Mouse (Mus musculus) midbrain, embryonic 14.5 days (tissue): ENCODE measurements at regions not wholly inside any gene's neighbourhood (a gene's known extent, or its start where the extent isn't known, plus 50 kb on each side); places are given as distances from the start of the nearest gene placed in this dataset.

Source experiments
- ATAC-seq: fragments of 200-750 bp; cut with Nextera tagmentation; 2 replicates; pipeline ENCODE4 v1.8.0; 2017; ENCODE audit warnings: moderate number of reproducible peaks, moderate library complexity; ENCODE audit not compliant: low FRiP score, low TSS enrichment
- DNase-seq: peaks from one replicate; pipeline ENCODE4 v3.0.0-alpha.2; 2015
- H3K27ac ChIP-seq: fragments of 300-500 bp; sonication (generic); replicated peaks from 2 replicates; pipeline ENCODE4 v1.5.1; 2014; ENCODE audit warnings: mild to moderate bottlenecking, low read depth, low read length, moderate library complexity
- H3K27me3 ChIP-seq: fragments of 300-500 bp; sonication (generic); 2 replicates; pipeline ENCODE4 v1.6.1; 2014; ENCODE audit warnings: low read length, control low read depth, mixed read lengths; ENCODE audit not compliant: control insufficient read depth, insufficient read depth
- H3K36me3 ChIP-seq: fragments of 300-500 bp; sonication (generic); 2 replicates; pipeline ENCODE4 v1.6.1; 2014; ENCODE audit warnings: low read length, control low read depth; ENCODE audit not compliant: control insufficient read depth, insufficient read depth
- H3K4me1 ChIP-seq: fragments of 300-500 bp; sonication (generic); 2 replicates; pipeline ENCODE4 v1.6.1; 2014; ENCODE audit warnings: mild to moderate bottlenecking, antibody characterized with exemption, low read length, control low read depth; ENCODE audit not compliant: control insufficient read depth, insufficient read depth
- H3K4me2 ChIP-seq: fragments of 300-500 bp; sonication (generic); 2 replicates; pipeline ENCODE4 v1.6.1; 2014; ENCODE audit warnings: mild to moderate bottlenecking, low read length, moderate library complexity
- H3K4me3 ChIP-seq: fragments of 300-500 bp; sonication (generic); replicated peaks from 2 replicates; pipeline ENCODE4 v1.5.1; 2014; ENCODE audit warnings: low read depth, low read length
- H3K9ac ChIP-seq: fragments of 300-500 bp; sonication (generic); replicated peaks from 2 replicates; pipeline ENCODE4 v1.6.1; 2014; ENCODE audit warnings: mild to moderate bottlenecking, low read length, moderate library complexity
- H3K9me3 ChIP-seq: fragments of 300-500 bp; sonication (generic); 2 replicates; pipeline ENCODE4 v1.6.1; 2016; ENCODE audit warnings: low read length, control low read depth, mixed read lengths; ENCODE audit not compliant: control insufficient read depth
- WGBS: fragments of 180-500 bp; shearing (Covaris S2); extraction: QIAGEN DNeasy Blood & Tissue Kit; methylation state at CpG from one replicate; pipeline ENCODE4 v1.1.7; 2014; 5-methylcytosine and 5-hydroxymethylcytosine counted together

DNA sequence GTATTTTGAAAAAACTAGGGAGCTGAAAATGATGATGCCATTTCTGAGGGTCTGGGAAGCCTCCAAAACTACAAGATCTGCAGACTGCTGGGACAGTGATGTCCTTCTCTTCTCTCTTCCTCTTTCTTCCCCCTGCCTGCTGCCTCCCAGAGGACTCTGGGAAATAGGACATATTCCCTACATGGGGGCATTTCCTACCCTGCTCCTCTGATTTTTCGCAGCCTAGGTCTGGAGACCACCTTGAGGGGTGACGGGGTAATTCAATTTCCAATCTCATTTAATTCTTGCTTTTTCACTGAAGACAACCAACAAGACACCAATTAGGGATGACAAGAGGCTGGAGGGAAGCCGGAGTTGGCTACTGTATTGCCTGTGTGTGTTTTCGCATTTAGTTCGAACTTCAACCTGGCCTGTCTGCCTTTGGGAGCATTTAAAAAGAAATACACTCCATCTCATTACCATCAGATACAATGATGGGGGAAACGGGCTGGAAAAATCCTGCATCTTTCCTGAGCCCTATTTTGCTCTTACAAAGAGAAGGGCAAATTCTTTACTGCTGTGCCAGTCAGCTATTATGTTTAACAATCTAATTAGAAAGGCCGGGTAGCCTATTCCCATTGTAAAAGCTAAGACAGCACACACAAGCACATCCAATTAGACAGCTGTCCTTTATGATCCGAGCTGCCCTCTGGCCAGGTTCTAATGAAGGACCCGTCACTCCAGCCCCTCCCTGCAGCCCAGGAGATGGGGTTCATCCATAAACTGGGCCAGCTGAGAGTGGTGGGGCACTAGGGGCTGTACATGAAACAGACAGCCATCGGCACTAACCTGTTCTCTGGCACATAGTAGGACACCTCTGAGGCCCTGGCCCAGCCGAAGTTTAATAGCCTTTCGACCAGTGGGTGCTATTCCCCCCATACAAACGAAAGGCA is 505.0 kb downstream of the 1700129C05Rik start:
- peaks cover 9% of the 10 kb centered on the region for H3K4me1 ChIP-seq
- no peak overlapping the region for H3K4me2 ChIP-seq
- H3K9me3 ChIP-seq: no peaks in the 10 kb centered on the region
- H3K36me3 ChIP-seq: no peaks in the 10 kb centered on the region
- H3K4me3 ChIP-seq: no peak overlapping the region
- WGBS: 31% methylated on average over 13 of the region's 13 CpGs
- no peaks in the 10 kb centered on the region for H3K27me3 ChIP-seq
- H3K9ac ChIP-seq: no peak overlapping the region
- DNase-seq (peak; percentile 26), ATAC-seq (peak; percentile 40; the same call in 1 of the 2 replicates)
- no peak overlapping the region for H3K27ac ChIP-seq

DNA sequence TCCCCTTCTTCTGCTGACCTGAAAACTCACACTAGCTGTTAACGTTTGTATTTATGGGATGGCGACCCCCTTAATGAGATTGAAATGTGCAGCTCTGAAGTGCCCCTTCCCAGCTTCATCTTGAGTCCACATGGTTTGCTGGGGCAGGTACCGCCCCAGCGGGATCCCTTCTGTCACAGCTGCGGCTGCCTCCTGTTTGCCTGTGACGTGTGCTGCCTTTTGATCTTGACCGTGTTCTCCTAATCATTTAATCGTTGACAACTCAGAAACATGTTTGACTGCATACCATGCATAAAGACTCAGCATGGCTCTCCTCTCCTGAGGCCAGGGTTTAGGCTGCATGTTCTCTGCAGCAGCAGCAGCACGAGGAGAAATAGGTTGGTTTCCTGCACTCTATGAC is 511.5 kb downstream of the 1700129C05Rik start:
- Histone ChIP-seq H3K27me3 (no peaks in the 10 kb centered on the region), H3K4me3 (no peak overlapping the region), H3K9ac (no peak overlapping the region), H3K9me3 (no peaks in the 10 kb centered on the region), H3K27ac (no peak overlapping the region), H3K36me3 (no peaks in the 10 kb centered on the region), H3K4me2 (no peak overlapping the region), H3K4me1 (0 out of 2 replicates have a peak, but pooled peaks cover 6% of the 10 kb centered on the region)
- WGBS: 20% methylated on average over 9 of the region's 9 CpGs
- ATAC-seq (peak; percentile 31; the same call in 1 of the 2 replicates), DNase-seq (peak; percentile 39)

DNA sequence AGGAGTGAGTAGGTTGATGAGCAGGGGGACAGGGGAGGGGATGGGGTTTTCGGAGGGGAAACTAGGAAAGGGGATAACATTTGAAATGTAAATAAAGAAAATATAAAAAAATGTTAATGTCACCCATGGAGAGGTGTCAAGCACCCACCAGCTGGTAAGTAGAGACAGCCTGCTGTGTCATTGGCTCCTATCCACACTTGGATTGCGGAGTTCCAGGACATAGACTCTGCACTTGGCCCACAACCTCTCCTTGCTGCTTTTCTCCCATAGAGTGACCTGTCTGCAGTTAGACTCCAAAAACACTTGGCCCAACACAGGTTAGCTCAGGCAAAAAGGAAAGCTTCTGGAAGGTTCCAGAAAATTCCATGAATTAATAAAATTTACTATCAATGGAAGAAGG is 514.4 kb downstream of the 1700129C05Rik start:
- Histone ChIP-seq H3K36me3 (no peaks in the 10 kb centered on the region), H3K9me3 (no peaks in the 10 kb centered on the region), H3K9ac (no peak overlapping the region), H3K27ac (no peak overlapping the region), H3K4me1 (0 out of 2 replicates have a peak, but pooled peaks cover 6% of the 10 kb centered on the region), H3K4me2 (no peak overlapping the region), H3K4me3 (no peak overlapping the region), H3K27me3 (no peaks in the 10 kb centered on the region)
- ATAC-seq (no peak), DNase-seq (no peak)
- 97% methylated on average over 2 of the region's 2 CpGs for WGBS

DNA sequence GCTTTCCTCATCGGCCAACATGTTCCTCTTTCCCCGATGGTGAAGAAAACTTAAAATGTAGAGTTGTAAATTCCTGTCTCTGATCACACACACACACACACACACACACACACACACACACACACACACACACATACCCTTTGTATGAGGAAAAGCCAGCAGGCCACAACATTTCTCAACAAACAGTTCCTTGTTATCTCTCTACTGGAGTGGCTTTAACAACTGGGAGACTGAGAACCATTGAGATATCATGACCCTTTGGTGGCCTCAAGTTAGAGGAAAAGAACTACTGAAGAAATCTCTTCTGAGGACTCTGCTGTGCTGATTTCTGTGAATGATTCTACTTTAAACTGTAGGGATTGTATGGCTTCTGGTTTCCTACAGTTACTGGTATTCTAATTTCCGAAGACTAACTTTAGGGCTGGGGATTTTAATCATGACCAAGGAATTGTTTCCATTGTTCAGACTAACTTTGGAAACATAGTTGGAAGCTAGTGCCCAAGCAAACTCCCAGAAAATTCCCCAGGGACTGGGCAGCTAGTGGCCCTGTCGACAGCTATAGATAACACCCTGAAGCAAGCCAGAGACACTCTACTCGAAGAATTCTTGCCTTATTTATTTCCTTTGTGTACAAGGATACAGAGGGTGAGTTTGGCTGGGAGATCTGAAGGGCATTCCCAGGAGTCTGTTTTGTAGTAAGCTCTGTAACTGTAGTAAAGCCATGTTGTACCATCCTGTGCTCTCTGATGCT is 516.0 kb downstream of the 1700129C05Rik start:
- ATAC-seq (no peak), DNase-seq (no peak)
- 0 out of 2 replicates have a peak, but pooled peaks cover 6% of the 10 kb centered on the region for H3K4me1 ChIP-seq
- no peak overlapping the region for H3K9ac ChIP-seq
- H3K36me3 ChIP-seq: no peaks in the 10 kb centered on the region
- H3K27ac ChIP-seq: no peak overlapping the region
- H3K9me3 ChIP-seq: no peaks in the 10 kb centered on the region
- no peaks in the 10 kb centered on the region for H3K27me3 ChIP-seq
- no peak overlapping the region for H3K4me3 ChIP-seq
- H3K4me2 ChIP-seq: no peak overlapping the region
- WGBS: 94% methylated on average over 5 of the region's 5 CpGs

DNA sequence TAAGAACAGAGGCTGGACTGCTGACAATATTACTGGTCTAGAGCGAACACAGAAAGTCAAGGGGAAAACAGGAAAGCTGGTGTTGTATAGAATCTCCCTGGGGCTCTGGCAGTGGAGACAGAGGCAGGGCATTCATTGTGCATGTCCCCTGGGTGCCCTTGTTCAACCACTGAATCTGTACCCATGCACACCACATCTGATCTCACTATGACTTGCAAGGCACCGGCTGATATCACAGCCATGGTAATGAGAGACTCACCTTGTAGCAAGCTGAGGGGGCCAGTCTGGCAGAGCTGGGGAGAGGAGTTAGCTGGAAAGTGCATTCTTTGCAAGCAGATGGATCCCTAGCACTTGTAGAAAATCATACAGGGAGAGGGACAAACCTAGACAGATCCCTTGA is 522.5 kb downstream of the 1700129C05Rik start:
- ATAC-seq (no peak), DNase-seq (no peak)
- Histone ChIP-seq H3K4me1 (no peaks in the 10 kb centered on the region), H3K27me3 (no peaks in the 10 kb centered on the region), H3K27ac (no peak overlapping the region), H3K4me2 (no peak overlapping the region), H3K36me3 (no peaks in the 10 kb centered on the region), H3K9me3 (no peaks in the 10 kb centered on the region), H3K4me3 (no peak overlapping the region), H3K9ac (no peak overlapping the region)
- 87% methylated on average over 2 of the region's 2 CpGs for WGBS

DNA sequence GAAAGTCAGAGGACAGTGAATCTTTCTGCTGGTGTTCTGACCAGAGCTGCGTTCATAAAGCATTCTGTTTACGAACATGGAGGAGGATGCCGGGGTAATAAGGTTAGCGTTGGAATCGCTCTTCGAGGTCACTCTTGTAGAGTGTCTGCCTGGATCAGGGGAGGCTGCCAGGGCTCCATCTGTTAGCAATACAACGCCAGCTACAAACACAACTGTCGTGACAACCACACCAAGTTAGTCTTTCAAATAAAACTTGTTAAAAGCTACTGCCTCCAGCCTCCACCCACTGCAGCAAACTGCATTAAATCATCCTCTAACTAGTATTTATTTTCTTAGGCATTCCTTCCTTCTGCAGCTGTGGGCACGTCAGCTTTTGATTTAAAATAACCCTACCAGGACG is 525.0 kb downstream of the 1700129C05Rik start:
- Histone ChIP-seq H3K27ac (no peak overlapping the region), H3K9me3 (no peaks in the 10 kb centered on the region), H3K9ac (no peak overlapping the region), H3K4me3 (no peak overlapping the region), H3K36me3 (no peaks in the 10 kb centered on the region), H3K27me3 (no peaks in the 10 kb centered on the region), H3K4me1 (no peaks in the 10 kb centered on the region), H3K4me2 (no peak overlapping the region)
- WGBS: 92% methylated on average over 10 of the region's 10 CpGs
- DNase-seq (no peak), ATAC-seq (no peak)

DNA sequence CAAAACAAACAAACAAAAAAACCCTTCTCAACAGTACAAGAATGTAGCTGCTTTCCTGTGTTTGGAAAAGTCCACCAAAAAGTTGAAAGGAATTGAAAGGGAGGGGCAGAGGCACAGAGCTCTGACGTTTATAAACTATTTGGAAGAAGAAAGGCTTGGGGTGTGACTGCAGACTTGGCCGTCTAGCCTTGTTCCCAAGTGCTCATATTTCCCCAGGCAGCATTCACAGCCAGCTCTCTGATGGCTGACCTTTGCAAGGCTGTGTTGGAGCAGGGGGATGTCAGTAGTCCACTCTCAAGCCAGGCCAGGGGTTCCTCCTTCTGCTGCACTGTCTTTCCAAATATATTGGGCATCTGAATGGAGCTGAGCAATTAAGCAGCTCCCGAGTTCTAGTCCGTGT is 534.5 kb downstream of the 1700129C05Rik start:
- no peaks in the 10 kb centered on the region for H3K36me3 ChIP-seq
- H3K9ac ChIP-seq: no peak overlapping the region
- no peak overlapping the region for H3K27ac ChIP-seq
- H3K4me2 ChIP-seq: no peak overlapping the region
- no peaks in the 10 kb centered on the region for H3K4me1 ChIP-seq
- no peak overlapping the region for H3K4me3 ChIP-seq
- no peak for ATAC-seq
- DNase-seq: no peak
- 74% methylated on average over 4 of the region's 4 CpGs for WGBS
- H3K27me3 ChIP-seq: no peaks in the 10 kb centered on the region
- H3K9me3 ChIP-seq: no peaks in the 10 kb centered on the region

DNA sequence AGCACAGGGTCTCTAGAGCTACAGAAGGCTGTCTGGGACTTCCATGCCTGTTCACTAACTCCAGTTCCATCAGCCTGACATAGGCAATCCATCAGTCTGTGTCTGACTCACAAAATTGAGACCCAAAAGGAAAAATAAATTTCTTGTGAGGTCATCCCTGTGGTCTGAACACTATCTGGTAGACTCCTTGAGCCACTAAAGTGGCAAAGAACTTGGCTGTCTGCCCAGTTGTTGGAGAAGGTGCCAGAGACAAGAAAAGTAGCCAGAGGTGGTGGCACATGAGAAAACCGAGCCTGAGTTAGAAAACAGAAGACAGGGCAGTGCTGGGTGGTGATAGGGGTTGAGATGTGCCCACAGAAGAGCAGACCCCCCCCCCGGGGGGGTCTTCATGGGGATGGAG is 535.0 kb downstream of the 1700129C05Rik start:
- H3K9me3 ChIP-seq: no peaks in the 10 kb centered on the region
- 71% methylated on average over 2 of the region's 2 CpGs for WGBS
- DNase-seq (no peak), ATAC-seq (no peak)
- no peaks in the 10 kb centered on the region for H3K36me3 ChIP-seq
- H3K4me3 ChIP-seq: no peak overlapping the region
- no peaks in the 10 kb centered on the region for H3K4me1 ChIP-seq
- no peak overlapping the region for H3K27ac ChIP-seq
- no peak overlapping the region for H3K9ac ChIP-seq
- no peak overlapping the region for H3K4me2 ChIP-seq
- H3K27me3 ChIP-seq: no peaks in the 10 kb centered on the region
